Mouse (Mus musculus): ENCODE measurements at regions not wholly inside any gene's neighbourhood (a gene's known extent, or its start where the extent isn't known, plus 50 kb on each side); places are given as distances from the start of the nearest gene placed in this dataset.
A peak's percentile ranks its signal among the peaks of the same experiment; 100 is the strongest.

- TF ChIP-seq ETS1 (IDR thresholded peaks at IDR 0.05; ENCODE audit: low read depth, low read length) (peak; percentile 81), BHLHE40 (IDR thresholded peaks at IDR 0.05; ENCODE audit: borderline replicate concordance, low read depth, low read length) (peak; percentile 80; the same call in 1 of the 2 replicates), POLR2A (IDR thresholded peaks at IDR 0.05; ENCODE audit: control insufficient read depth in 1 of 2, insufficient read depth in 1 of 2, low read depth in 1 of 2, low read length in 2 of 2, poor library complexity in 1 of 2) (no peak), ZMIZ1 (IDR thresholded peaks at IDR 0.05; ENCODE audit: low read depth, low read length) (no peak), POLR2AphosphoS5 (IDR thresholded peaks at IDR 0.05; ENCODE audit: borderline replicate concordance, low read depth, low read length) (no peak), MYB (IDR thresholded peaks at IDR 0.05; ENCODE audit: low read depth, low read length) (peak; percentile 73), USF2 (IDR thresholded peaks at IDR 0.05; ENCODE audit: borderline replicate concordance in 1 of 2, insufficient read depth in 1 of 2, low read depth in 1 of 2, low read length in 2 of 2) (peak in 1 of 2 experiments; percentile 26; a peak in 1 of 4 replicates)
Observed at GRCm38 (mm10) chr1:94791052-94791451, 522.4 kb upstream of the Fam174a start (continued).

DNA sequence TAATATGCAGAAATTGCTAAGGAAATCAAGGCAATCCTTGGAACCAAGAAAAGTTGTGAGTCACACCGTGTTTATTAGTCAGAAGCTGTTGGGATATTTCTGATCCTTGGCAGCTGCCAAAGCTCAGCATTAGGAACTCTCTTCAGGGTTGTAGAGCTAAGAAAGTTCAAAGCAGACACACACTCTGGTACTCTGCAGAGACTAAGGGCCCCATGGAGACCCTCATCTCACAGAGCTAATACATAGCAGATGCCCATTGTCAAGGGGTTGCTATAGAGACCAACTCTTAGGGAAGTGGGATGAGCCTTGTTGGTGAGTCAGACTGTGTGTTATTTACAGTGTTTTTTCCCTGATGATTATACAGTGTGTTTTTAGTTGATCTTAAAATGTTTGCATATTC, 517.4 kb upstream of the Fam174a start:
- Histone ChIP-seq H3K27ac (ENCODE audit: control insufficient read depth, low read depth, low read length) (no peak overlapping the region), H3K9ac (ENCODE audit: control insufficient read depth, low read depth, low read length, poor library complexity, severe bottlenecking) (no peak overlapping the region), H3K79me2 (ENCODE audit: control insufficient read depth, insufficient read depth, low read length, poor library complexity) (no peaks in the 10 kb centered on the region), H3K36me3 (ENCODE audit: control insufficient read depth in 1 of 2, insufficient read depth in 2 of 2, low read length in 2 of 2) (peaks cover 0 to 5% of the 10 kb centered on the region in 2 experiments; a peak in 2 of 4 replicates), H3K27me3 (ENCODE audit: control insufficient read depth in 1 of 2, insufficient read depth in 2 of 2, low read length in 2 of 2) (no peaks in the 10 kb centered on the region), H3K4me3 (ENCODE audit: control insufficient read depth in 1 of 2, insufficient read depth in 1 of 2, low read depth in 2 of 2, low read length in 2 of 2) (no peak overlapping the region), H3K9me3 (replicated peaks; ENCODE audit: insufficient read depth, low read length) (no peaks in the 10 kb centered on the region), H3K4me1 (ENCODE audit: control insufficient read depth in 1 of 2, insufficient read depth in 2 of 2, low read length in 2 of 2) (peaks cover 0 to 3% of the 10 kb centered on the region in 2 experiments; a peak in 3 of 4 replicates)
- DNase-seq (ENCODE audit: low read depth, low spot score): no peak
- TF ChIP-seq ZC3H11A (IDR thresholded peaks at IDR 0.05; ENCODE audit: low read depth, low read length) (no peak), MAFK (IDR thresholded peaks at IDR 0.05; ENCODE audit: borderline replicate concordance, low read depth, low read length) (no peak), MYC (IDR thresholded peaks at IDR 0.05; ENCODE audit: low read depth, low read length) (no peak), GATA1 (IDR thresholded peaks at IDR 0.05; ENCODE audit: low read depth, low read length) (no peak), E2F4 (IDR thresholded peaks at IDR 0.05; ENCODE audit: borderline replicate concordance, low read depth, low read length) (no peak), CHD2 (IDR thresholded peaks at IDR 0.05; ENCODE audit: low read length) (no peak), GABPA (IDR thresholded peaks at IDR 0.05; ENCODE audit: low read depth, low read length) (no peak), HCFC1 (IDR thresholded peaks at IDR 0.05; ENCODE audit: low read depth, low read length) (no peak), USF2 (IDR thresholded peaks at IDR 0.05; ENCODE audit: borderline replicate concordance in 1 of 2, insufficient read depth in 1 of 2, low read depth in 1 of 2, low read length in 2 of 2) (no peak), UBTF (IDR thresholded peaks at IDR 0.05; ENCODE audit: borderline replicate concordance, insufficient read depth, low read depth, low read length) (no peak)

GRCm38 (mm10) chr1:94803722-94804121, 509.7 kb upstream of the Fam174a start:
- Histone ChIP-seq H3K79me2 (ENCODE audit: control insufficient read depth, insufficient read depth, low read length, poor library complexity) (no peaks in the 10 kb centered on the region), H3K27me3 (ENCODE audit: control insufficient read depth in 1 of 2, insufficient read depth in 2 of 2, low read length in 2 of 2) (no peaks in the 10 kb centered on the region), H3K9me3 (replicated peaks; ENCODE audit: insufficient read depth, low read length) (no peaks in the 10 kb centered on the region), H3K4me1 (ENCODE audit: control insufficient read depth in 1 of 2, insufficient read depth in 2 of 2, low read length in 2 of 2) (peaks cover 0 to 4% of the 10 kb centered on the region in 2 experiments; a peak in 2 of 4 replicates), H3K9ac (ENCODE audit: control insufficient read depth, low read depth, low read length, poor library complexity, severe bottlenecking) (no peak overlapping the region), H3K4me3 (ENCODE audit: control insufficient read depth in 1 of 2, insufficient read depth in 1 of 2, low read depth in 2 of 2, low read length in 2 of 2) (no peak overlapping the region), H3K36me3 (ENCODE audit: control insufficient read depth in 1 of 2, insufficient read depth in 2 of 2, low read length in 2 of 2) (peaks cover 0 to 6% of the 10 kb centered on the region in 2 experiments; a peak in 2 of 4 replicates), H3K27ac (ENCODE audit: control insufficient read depth, low read depth, low read length) (no peak overlapping the region)
- peak; percentile 47; the same call in 1 of the 2 replicates for TF ChIP-seq GATA1 (IDR thresholded peaks at IDR 0.05; ENCODE audit: low read depth, low read length)
- TF ChIP-seq GABPA (IDR thresholded peaks at IDR 0.05; ENCODE audit: low read depth, low read length): no peak
- TF ChIP-seq EP300 (IDR thresholded peaks at IDR 0.05; ENCODE audit: low read depth in 1 of 2, low read length in 2 of 2): peak in 1 of 2 experiments; percentile 18; a peak in 1 of 4 replicates
- TF ChIP-seq CTCF (IDR thresholded peaks at IDR 0.05 in 2 of 3, conservative IDR thresholded peaks at IDR 0.05 in 1 of 3; ENCODE audit: control insufficient read depth in 1 of 3, insufficient read depth in 1 of 3, low read depth in 2 of 3, low read length in 3 of 3, poor library complexity in 1 of 3, severe bottlenecking in 1 of 3): no peak
- no peak for DNase-seq (ENCODE audit: low read depth, low spot score)
